Mouse (Mus musculus) urinary bladder, postnatal 14 days (tissue): ENCODE results near the gene Mrps23.

ENCODE experiments used
- DNase-seq: peaks from one replicate; pipeline ENCODE4 v3.0.0; 2021; ENCODE audit warnings: low spot score

Mrps23 gene

DNA sequence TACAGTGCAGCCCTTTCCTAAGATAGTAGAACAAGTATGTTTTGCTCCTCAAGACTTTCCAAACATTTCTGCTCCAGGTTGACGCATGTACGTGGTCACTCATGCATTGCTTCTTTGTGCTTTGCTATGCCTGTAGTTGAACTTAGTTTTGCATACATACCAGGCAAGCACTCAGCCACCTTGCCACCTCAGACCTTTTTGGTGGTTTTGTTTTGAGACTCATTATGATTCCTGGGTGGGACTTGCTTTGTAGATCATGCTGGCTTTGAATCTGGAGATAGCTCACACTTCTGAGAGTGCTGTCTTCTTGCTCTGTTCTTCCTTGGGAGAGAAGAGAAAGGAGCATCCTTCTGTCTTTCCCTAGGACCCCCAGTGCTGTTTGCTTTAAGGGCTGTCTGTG, 3.5 kb downstream of the Mrps23 start:
- no peak for DNase-seq

GRCm38 (mm10) chr11:88211824-88212582, 7.8 kb downstream of the Mrps23 start:
- DNase-seq, result no peak

DNA sequence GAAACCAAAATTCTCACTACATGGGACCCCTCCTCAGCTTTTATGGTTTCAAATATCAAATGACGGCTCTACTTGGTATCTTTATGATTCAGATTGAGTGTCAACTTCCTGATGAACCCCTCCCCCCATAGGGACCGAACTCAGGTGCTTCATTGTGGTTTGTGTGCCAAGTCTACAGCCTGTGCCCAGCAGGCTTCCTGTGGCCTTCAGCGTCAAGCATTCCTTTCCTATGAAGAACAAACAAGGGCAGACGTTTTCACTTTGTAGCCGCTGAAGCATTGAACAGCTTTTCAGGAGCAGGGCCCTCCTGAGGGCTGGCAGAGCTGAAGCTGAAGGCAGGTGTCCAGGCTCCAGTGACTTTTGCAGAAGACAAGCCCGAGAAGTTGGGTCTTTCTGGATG, 9.6 kb downstream of the Mrps23 start:
- no peak for DNase-seq

- no peak for DNase-seq
Measured at GRCm38 (mm10) chr11:88214881-88215831, 11.0 kb downstream of the Mrps23 start.

DNA sequence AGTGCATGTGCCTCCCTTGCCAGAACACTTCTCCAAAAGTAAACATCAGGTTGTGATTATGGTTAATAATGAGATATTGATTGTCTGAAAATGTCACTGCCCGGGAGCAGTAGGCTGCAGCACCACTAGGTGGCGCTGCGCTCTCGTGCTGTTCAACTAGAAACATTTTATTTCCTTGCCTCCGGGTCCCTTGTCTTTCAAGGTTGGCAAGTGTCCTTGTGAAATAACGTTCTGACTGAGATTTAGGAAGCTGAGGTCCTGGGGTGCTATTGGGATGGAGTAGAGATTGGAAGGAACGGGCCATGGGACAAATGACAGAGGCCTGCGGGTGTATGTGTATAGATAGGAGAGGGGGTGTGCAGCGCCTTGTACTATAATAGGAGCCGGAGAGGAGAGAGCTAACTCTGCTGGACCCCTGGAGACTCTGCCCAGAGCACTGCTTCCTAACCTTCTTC, 12.1 kb downstream of the Mrps23 start:
- peak; percentile 33 for DNase-seq

GRCm38 (mm10) chr11:88218155-88218554, 14.0 kb downstream of the Mrps23 start:
- no peak for DNase-seq

DNA sequence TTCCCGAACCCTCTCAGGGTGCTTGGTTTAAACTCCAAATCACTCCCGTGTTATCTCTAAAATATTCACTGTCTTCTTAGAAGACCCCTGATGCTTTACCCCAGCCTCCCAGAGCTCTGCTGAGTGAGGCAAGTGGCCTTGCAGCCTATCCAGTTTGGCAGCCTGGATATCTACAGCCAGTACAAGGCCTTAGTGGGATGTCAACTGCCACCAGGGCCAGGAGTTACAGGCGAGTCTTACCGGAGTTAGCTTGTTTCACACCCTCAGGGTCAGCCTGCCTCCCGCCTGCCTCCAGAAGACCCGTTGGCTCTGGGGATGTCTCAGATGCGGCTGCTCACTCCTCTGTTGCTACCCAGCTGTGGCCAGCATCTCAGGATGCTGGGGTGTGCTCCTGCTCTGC, 14.4 kb downstream of the Mrps23 start:
- no peak for DNase-seq

DNA sequence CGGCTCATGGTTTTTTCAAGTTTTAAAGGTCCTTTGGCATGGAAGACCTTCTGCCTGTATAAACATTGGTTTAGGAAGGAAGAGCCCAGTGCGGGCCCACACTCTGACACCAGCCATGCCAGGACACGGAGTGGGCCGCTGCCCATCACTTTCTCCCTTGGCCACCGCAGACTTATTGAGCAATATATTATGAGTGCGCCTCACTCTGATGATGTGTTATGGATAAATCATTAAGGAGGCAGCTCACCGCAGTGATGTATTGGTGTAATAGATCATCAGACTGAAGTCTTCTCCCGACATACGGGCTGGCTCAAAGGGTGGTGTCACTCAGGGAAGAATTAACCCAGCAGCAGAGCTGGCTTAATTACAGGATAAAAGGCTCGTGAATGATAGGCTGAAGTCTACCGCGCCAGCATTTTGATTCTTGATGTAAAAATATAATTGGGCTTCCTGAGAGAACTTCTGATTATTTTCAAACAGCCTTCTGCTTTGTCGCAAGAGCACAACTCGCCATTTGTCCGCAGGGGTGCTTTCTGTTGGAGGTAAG, 17.8 kb downstream of the Mrps23 start:
- no peak for DNase-seq

GRCm38 (mm10) chr11:88227001-88227957, 23.1 kb downstream of the Mrps23 start:
- DNase-seq, result no peak

DNA sequence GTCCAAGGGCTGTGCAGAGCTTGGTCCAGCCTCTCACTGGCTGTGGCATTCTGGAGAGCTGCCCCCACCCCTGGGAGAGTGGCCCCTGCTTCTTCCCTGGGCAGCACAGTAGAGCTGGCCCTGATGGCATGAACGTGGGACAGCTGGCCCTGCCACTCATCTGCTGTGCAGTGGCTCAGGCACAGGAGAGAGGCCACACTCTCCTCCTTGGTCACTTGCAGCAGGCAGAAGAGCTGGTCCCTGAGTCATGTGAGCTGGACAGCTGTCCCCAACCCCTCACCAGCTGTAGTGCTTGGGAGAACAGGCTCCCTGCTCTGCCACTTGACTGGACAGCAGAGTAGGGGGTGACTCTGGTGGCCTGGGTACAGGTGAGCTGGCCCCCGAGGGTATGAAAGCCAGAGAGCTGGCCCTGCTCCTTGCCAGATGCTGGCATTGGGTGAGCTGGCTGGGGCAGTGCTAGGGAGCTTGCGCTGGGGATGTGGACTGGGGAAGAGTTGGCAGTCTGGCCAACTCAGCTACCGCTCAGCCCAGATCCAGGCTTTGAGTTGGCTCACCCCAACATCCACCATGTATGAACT, 27.1 kb downstream of the Mrps23 start:
- DNase-seq, result no peak

DNA sequence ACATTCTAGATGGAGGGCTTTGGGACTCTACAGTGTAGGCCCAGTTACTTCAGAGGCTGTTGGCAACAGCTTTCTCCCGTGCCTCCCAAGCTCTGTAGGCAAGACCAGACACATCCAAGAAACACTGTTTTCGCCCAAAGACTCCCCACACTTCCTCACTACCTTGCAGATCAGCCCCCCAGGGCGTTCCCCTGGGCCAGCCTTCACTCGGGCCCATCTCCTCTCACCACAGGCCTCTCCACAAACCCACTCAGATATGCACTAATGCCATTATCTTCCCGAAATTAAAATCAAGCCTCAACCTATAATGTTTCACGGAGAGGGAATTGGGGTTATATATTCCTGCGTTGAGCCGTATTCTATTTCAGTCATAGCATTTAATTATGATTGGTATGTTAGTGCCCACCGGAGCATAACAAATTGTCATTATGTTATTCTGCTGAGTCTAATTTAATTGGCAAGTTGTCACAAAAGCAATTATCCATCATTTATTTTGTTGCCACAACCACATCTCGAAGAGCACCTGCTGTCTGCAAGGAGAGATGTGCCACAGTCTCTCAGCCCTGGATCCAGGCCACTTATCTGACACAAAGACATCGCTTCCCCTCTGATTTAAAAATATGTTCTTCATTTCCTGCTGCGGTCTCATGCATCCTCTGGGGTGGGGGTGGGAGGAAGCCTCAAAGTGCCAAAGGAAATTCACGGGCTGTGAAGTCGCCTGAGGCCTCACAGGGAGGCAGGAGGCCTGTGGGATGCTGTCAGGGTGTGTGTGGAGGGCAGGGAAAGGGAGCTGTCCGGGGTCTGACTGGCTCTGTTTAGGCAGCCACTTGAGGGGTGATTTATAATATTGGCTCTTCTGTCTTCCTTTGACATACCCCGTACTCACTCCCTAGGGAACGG, 29.6 kb downstream of the Mrps23 start:
- DNase-seq, result no peak

- no peak for DNase-seq
Measured at GRCm38 (mm10) chr11:88234789-88235188, 30.6 kb downstream of the Mrps23 start.

DNA sequence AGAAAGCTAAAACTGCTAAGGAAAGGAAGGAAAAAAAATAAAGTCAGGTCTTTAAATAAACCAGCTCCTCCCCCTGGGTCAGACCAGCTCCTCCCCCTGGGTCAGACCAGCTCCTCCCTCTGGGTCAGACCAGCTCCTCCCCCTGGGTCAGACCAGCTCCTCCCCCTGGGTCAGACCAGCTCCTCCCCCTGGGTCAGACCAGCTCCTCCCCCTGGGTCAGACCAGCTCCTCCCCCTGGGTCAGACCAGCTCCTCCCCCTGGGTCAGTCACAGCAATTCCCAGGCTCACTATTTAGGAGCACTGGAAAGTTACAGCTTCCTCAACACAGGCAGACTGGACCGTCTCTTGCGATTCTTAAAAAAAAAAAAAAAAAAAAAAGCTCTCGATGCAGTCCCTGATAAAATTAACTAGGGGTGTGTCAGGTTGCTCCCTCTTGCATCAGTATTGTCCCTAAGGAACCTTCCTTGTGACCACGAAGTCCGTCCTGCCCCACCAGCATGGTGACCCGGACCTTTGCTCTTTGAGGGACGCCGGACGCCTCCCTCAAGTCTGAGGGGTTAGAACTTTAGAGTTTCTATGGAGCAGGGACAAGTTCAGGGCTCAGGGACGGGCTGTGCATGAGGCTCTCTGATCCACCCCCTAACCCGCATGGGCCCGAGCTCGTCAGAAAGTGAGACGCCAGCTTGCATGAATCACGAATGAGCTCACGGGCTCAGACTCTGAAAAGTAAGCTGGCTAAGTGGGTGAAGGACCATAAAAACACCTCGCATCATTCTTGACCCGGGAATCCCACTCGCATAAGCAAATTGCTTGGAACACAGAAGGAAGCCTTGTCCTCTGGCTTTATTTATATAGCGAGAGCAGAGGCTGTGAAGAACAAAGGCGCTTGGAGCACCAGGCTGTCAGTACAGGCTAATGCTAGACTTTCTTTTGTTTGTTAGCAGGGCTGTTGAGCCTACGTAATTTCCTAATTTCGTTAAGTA, 31.3 kb downstream of the Mrps23 start:
- peak; percentile 53 for DNase-seq

GRCm38 (mm10) chr11:88240275-88240674, 36.1 kb downstream of the Mrps23 start:
- no peak for DNase-seq

GRCm38 (mm10) chr11:88240736-88241353, 36.7 kb downstream of the Mrps23 start:
- no peak for DNase-seq

GRCm38 (mm10) chr11:88241468-88242301, 37.5 kb downstream of the Mrps23 start:
- DNase-seq, result no peak

DNA sequence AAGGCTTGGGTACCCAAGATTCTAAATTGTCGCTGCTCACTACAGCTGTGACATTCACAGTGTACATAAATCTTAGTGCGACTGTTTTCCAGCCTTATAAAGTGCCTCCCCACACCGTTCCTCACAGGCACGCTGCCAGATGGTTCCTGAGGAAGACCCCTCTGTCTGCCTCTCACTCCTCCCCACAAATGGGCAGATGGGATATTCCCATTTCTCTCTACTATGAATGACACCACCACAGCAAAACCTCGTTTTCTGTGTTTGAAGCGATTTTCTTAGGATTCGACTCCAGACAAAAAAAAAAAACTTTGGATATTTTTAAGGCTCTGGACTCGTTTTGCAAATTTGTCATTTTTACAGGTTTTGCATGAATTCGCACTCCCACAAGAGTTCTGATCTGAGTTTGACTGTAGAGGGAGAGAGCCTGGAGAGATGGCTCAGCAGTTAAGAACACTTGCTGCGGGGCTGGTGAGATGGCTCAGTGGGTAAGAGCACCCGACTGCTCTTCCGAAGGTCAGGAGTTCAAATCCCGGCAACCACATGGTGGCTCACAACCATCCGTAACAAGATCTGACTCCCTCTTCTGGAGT, 41.5 kb downstream of the Mrps23 start:
- DNase-seq, result no peak
